Mouse (Mus musculus) hindbrain, postnatal 0 days (tissue): ENCODE measurements around the gene Gm20388. TPM values are rescaled to one million over a fixed set of nuclear protein-coding genes. Genes with fewer than 3 reads are reported as not detected.

Source experiments
- ATAC-seq: fragments of 200-750 bp; cut with Nextera tagmentation; 2 replicates; pipeline ENCODE4 v1.8.0; 2017; ENCODE audit warnings: mild to moderate bottlenecking, moderate TSS enrichment, moderate library complexity
- DNase-seq: peaks from one replicate; pipeline ENCODE4 v3.0.0-alpha.2; 2015; ENCODE audit warnings: low spot score
- H3K27ac ChIP-seq: fragments of 300-500 bp; sonication (generic); 2 replicates; pipeline ENCODE4 v1.5.1; 2014; ENCODE audit warnings: mild to moderate bottlenecking
- H3K27me3 ChIP-seq: fragments of 300-500 bp; sonication (generic); 2 replicates; pipeline ENCODE4 v1.6.1; 2014; ENCODE audit warnings: low read length, mixed read lengths; ENCODE audit not compliant: insufficient read depth
- H3K36me3 ChIP-seq: fragments of 300-500 bp; sonication (generic); 2 replicates; pipeline ENCODE4 v1.6.1; 2014; ENCODE audit warnings: low read length, mixed read lengths; ENCODE audit not compliant: insufficient read depth
- H3K4me1 ChIP-seq: fragments of 300-500 bp; sonication (generic); 2 replicates; pipeline ENCODE4 v1.6.1; 2014; ENCODE audit warnings: antibody characterized with exemption, low read length, mixed read lengths; ENCODE audit not compliant: insufficient read depth
- H3K4me2 ChIP-seq: fragments of 300-500 bp; sonication (generic); 2 replicates; pipeline ENCODE4 v1.6.1; 2014; ENCODE audit warnings: low read depth, mild to moderate bottlenecking, low read length, moderate library complexity, mixed read lengths
- H3K4me3 ChIP-seq: fragments of 300-500 bp; sonication (generic); 2 replicates; pipeline ENCODE4 v1.5.1; 2014; ENCODE audit warnings: low read length
- H3K9ac ChIP-seq: fragments of 300-500 bp; sonication (generic); replicated peaks from 2 replicates; pipeline ENCODE4 v1.6.1; 2014; ENCODE audit warnings: mild to moderate bottlenecking, low read length, moderate library complexity, mixed read lengths
- H3K9me3 ChIP-seq: fragments of 300-500 bp; sonication (generic); 2 replicates; pipeline ENCODE4 v1.6.1; 2016; ENCODE audit warnings: low read length, mixed read lengths
- CTCF ChIP-seq: IDR thresholded peaks from 2 replicates; pipeline ENCODE4 v1.5.1; 2016; ENCODE audit warnings: antibody characterized with exemption, control low read depth, low read depth
- WGBS: fragments of 180-500 bp; shearing (Covaris S2); extraction: QIAGEN DNeasy Blood & Tissue Kit; methylation state at CpG from one replicate; pipeline ENCODE4 v1.1.7; 2014; 5-methylcytosine and 5-hydroxymethylcytosine counted together
- polyA plus RNA-seq: library from polyadenylated mRNA; unstranded; fragments of >200 nt; fragmentation: Nextera tagmentation; extraction: Ambion mirVana; gene quantifications from 2 replicates; pipeline ENCODE4 v1.2.1, GENCODE M21; 2015
- total RNA-seq: library from RNA; depleted of rRNA; stranded (reverse); fragments of >200 nt; gene quantifications from 2 replicates; pipeline ENCODE4 v1.2.3, GENCODE M21; 2014

The Gm20388 gene
- total and polyA plus RNA-seq, 2 experiments from 2014 or later, result 71.3 TPM; not detected in 1

- no peaks in the 10 kb centered on the region for H3K4me1 ChIP-seq
- H3K27ac ChIP-seq, result no peak overlapping the region
- no peak overlapping the region for H3K4me2 ChIP-seq
- DNase-seq (peak; percentile 50), ATAC-seq (no peak)
- H3K9ac ChIP-seq, result no peak overlapping the region
- TF ChIP-seq CTCF, result no peak
- no peaks in the 10 kb centered on the region for H3K9me3 ChIP-seq
- H3K4me3 ChIP-seq, result no peak overlapping the region
- H3K36me3 ChIP-seq, result no peaks in the 10 kb centered on the region
- 59% methylated on average over 4 of the region's 4 CpGs for WGBS
- no peaks in the 10 kb centered on the region for H3K27me3 ChIP-seq
These were observed 2935.0 kb downstream of the Gm20388 start for GRCm38 (mm10) chr8:122845662-122846061.

GRCm38 (mm10) chr8:122847829-122848561, 2937.4 kb downstream of the Gm20388 start, which contains the start of gene Cdh15:
Gene Cdh15 (plus strand): TSS chr8:122847966.
- Histone ChIP-seq H3K9me3 (no peaks in the 10 kb centered on the region), H3K9ac (no peak within 1 kb of the TSS), H3K4me1 (peaks cover 3% of the 10 kb centered on the region; the same call in 1 of the 2 replicates), H3K4me2 (peak within 1 kb of the TSS; percentile 35), H3K36me3 (no peaks in the 10 kb centered on the region), H3K4me3 (no peak within 1 kb of the TSS), H3K27ac (no peak within 1 kb of the TSS), H3K27me3 (no peaks in the 10 kb centered on the region)
- peak; percentile 73 for DNase-seq
- no peak for TF ChIP-seq CTCF
- ATAC-seq, result peak; percentile 88
- 14% methylated on average over 17 of the region's 18 CpGs for WGBS

GRCm38 (mm10) chr8:122849152-122849910, 2938.7 kb downstream of the Gm20388 start:
- WGBS, result 70% methylated on average over 11 of the region's 11 CpGs
- peaks cover 8% of the 10 kb centered on the region; the same call in 1 of the 2 replicates for H3K4me1 ChIP-seq
- ATAC-seq (no peak), DNase-seq (no peak)
- H3K4me2 ChIP-seq, result no peak overlapping the region
- no peaks in the 10 kb centered on the region for H3K9me3 ChIP-seq
- no peak overlapping the region for H3K4me3 ChIP-seq
- no peak overlapping the region for H3K9ac ChIP-seq
- H3K27ac ChIP-seq, result no peak overlapping the region
- H3K36me3 ChIP-seq, result no peaks in the 10 kb centered on the region
- no peak for TF ChIP-seq CTCF
- no peaks in the 10 kb centered on the region for H3K27me3 ChIP-seq

GRCm38 (mm10) chr8:122850641-122851240, 2940.1 kb downstream of the Gm20388 start:
- 60% methylated on average over 3 of the region's 3 CpGs for WGBS
- H3K4me1 ChIP-seq, result peaks cover 8% of the 10 kb centered on the region; the same call in 1 of the 2 replicates
- no peak for ATAC-seq

GRCm38 (mm10) chr8:122851692-122852545, 2941.3 kb downstream of the Gm20388 start:
- no peaks in the 10 kb centered on the region for H3K9me3 ChIP-seq
- no peaks in the 10 kb centered on the region for H3K27me3 ChIP-seq
- 77% methylated on average over 12 of the region's 12 CpGs for WGBS
- no peaks in the 10 kb centered on the region for H3K36me3 ChIP-seq
- DNase-seq, result no peak
- no peak for ATAC-seq
- no peak overlapping the region for H3K27ac ChIP-seq
- no peak overlapping the region for H3K4me3 ChIP-seq
- no peak overlapping the region for H3K9ac ChIP-seq
- no peak for TF ChIP-seq CTCF
- no peak overlapping the region for H3K4me2 ChIP-seq
- H3K4me1 ChIP-seq, result peaks cover 8% of the 10 kb centered on the region; the same call in 1 of the 2 replicates

More at GRCm38 (mm10) chr8:122850641-122851240, 2940.1 kb downstream of the Gm20388 start:
- DNase-seq, result no peak
- Histone ChIP-seq H3K27me3 (no peaks in the 10 kb centered on the region), H3K4me2 (no peak overlapping the region), H3K36me3 (no peaks in the 10 kb centered on the region), H3K27ac (no peak overlapping the region), H3K9me3 (no peaks in the 10 kb centered on the region), H3K9ac (no peak overlapping the region), H3K4me3 (no peak overlapping the region)
- no peak for TF ChIP-seq CTCF

- H3K9ac ChIP-seq, result no peak overlapping the region
- no peaks in the 10 kb centered on the region for H3K36me3 ChIP-seq
- peaks cover 8% of the 10 kb centered on the region; the same call in 1 of the 2 replicates for H3K4me1 ChIP-seq
- no peak overlapping the region; the same call in 1 of the 2 replicates for H3K27ac ChIP-seq
- WGBS, result 58% methylated on average over 1 of the region's 1 CpGs
- H3K4me3 ChIP-seq, result no peak overlapping the region
- no peak for ATAC-seq
- H3K4me2 ChIP-seq, result no peak overlapping the region
- H3K27me3 ChIP-seq, result no peaks in the 10 kb centered on the region
- 0 out of 2 replicates have a peak, but pooled peaks have one; percentile 4 for TF ChIP-seq CTCF
- no peaks in the 10 kb centered on the region for H3K9me3 ChIP-seq
- DNase-seq, result no peak
These were observed 2941.9 kb downstream of the Gm20388 start for GRCm38 (mm10) chr8:122852546-122852905.
